15 mouse cellular contexts compared by ENCODE assay signal in the genomic region with DNA sequence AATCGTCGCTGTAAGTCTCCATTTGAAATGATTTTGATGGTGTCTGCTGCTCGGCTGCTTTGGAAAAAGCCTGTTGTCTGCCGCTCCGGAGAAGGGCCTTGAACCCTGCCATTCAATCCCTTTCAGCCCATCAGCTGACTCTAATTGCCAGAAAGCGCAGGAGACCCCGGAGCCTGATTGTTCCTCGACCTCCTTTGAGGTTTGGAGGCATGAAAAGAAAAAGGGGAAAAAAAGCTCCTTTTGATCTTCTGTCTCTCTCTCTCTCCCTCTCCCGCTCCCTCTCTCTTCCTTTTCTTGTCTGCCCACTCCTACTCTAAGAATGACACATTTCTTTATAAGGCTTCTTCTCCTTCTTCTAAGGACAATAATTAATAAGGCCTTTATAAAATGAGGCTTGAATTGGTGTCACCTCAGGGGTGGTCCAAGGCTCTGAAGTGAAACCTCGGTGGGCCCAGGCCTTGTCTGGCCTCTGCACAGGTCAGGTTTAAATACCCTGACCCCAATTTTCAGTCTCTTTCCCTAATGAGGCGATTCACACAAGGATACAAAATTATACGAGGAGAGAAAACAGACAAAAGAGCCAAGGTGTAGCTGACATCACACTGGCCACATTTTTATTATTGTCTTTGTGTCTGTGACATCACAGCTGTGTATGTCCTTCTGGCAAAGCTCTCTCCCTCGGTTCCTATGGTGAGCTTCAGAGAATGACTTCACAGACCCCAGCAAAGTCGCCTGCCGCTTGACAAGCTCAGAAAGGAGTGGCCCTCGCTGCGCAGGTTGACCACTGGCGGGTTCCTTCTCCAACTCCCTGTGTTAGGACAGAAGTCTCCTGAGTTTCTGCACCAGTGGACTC.
A peak's percentile ranks its signal among the peaks of the same experiment; 100 is the strongest.
DNase-seq lines count a peak whose midpoint lies in the region; ATAC-seq and TF ChIP-seq lines count a peak whose summit lies in the region.
"Had no signal": no experiment of that assay in that cellular context is flagged by ENCODE, and none has a peak within 500 bp of the region (broad histone marks: within the 10 kb centered on the region; RNA-seq: fewer than 3 reads in every experiment).

No protein-coding gene starts in this region.

- TF ChIP-seq EP300 in lung, postnatal 0 days (IDR thresholded peaks at IDR 0.05) = no peak

- TF ChIP-seq POLR2A in brain, embryonic 14.5 days (IDR thresholded peaks at IDR 0.05; ENCODE audit: borderline replicate concordance, extremely low read depth, insufficient read depth, insufficient read length, poor library complexity, severe bottlenecking) = no peak

- H3K4me1 ChIP-seq in embryonic facial prominence, embryonic 10.5 days = peaks cover 30% of the 10 kb centered on the region
- no peaks in the 10 kb centered on the region for H3K4me1 ChIP-seq in forebrain, postnatal 0 days (ENCODE audit: insufficient read depth)
- H3K4me1 ChIP-seq in midbrain, embryonic 15.5 days = peaks cover 10% of the 10 kb centered on the region; the same call in 1 of the 2 replicates
- H3K4me1 ChIP-seq in lung, postnatal 0 days (ENCODE audit: insufficient read depth, low read depth, low read length) = no peaks in the 10 kb centered on the region

- ATAC-seq in forebrain, postnatal 0 days = peak; percentile 14; the same call in 1 of the 2 replicates
- peak; percentile 83 for ATAC-seq in midbrain, embryonic 15.5 days (replicated peaks)
- ATAC-seq in lung, postnatal 0 days = no peak

- TF ChIP-seq CTCF in brain, embryonic 14.5 days (IDR thresholded peaks at IDR 0.05; ENCODE audit: borderline replicate concordance, extremely low read depth, insufficient read depth, insufficient read length) = no peak
- TF ChIP-seq CTCF in forebrain, postnatal 0 days (IDR thresholded peaks at IDR 0.05; ENCODE audit: low read depth) = no peak
- no peak for TF ChIP-seq CTCF in lung, postnatal 0 days (IDR thresholded peaks at IDR 0.05)

- H3K27ac ChIP-seq in embryonic facial prominence, embryonic 10.5 days (replicated peaks) = peak overlapping the region; percentile 40; the same call in 1 of the 2 replicates
- H3K27ac ChIP-seq in forebrain, postnatal 0 days (ENCODE audit: low read depth, low read length) = no peak overlapping the region
- H3K27ac ChIP-seq in midbrain, embryonic 15.5 days = peak overlapping the region; percentile 32; the same call in 1 of the 2 replicates
- no peak overlapping the region for H3K27ac ChIP-seq in lung, postnatal 0 days (ENCODE audit: low read length)
- H3K27ac ChIP-seq: limb, embryonic 12.5 days; macrophage had no signal

- no peak overlapping the region for H3K4me2 ChIP-seq in forebrain, postnatal 0 days (ENCODE audit: low read depth)
- H3K4me2 ChIP-seq in midbrain, embryonic 15.5 days = no peak overlapping the region; the same call in 1 of the 2 replicates
- no peak overlapping the region for H3K4me2 ChIP-seq in lung, postnatal 0 days (replicated peaks; ENCODE audit: low read depth, low read length)
- H3K4me2 ChIP-seq: heart, embryonic 11.5 days; limb, embryonic 12.5 days had no signal

- no peaks in the 10 kb centered on the region for H3K9me3 ChIP-seq in embryonic facial prominence, embryonic 10.5 days
- no peaks in the 10 kb centered on the region for H3K9me3 ChIP-seq in forebrain, postnatal 0 days (ENCODE audit: low read length)
- H3K9me3 ChIP-seq in midbrain, embryonic 15.5 days = no peaks in the 10 kb centered on the region
- no peaks in the 10 kb centered on the region for H3K9me3 ChIP-seq in lung, postnatal 0 days (ENCODE audit: low read length)
- H3K9me3 ChIP-seq: limb, embryonic 12.5 days had no signal

- peaks cover 14% of the 10 kb centered on the region for H3K27me3 ChIP-seq in embryonic facial prominence, embryonic 10.5 days (replicated peaks; ENCODE audit: low read depth, poor library complexity, severe bottlenecking)
- H3K27me3 ChIP-seq in forebrain, postnatal 0 days (ENCODE audit: insufficient read depth, low read length) = no peaks in the 10 kb centered on the region
- H3K27me3 ChIP-seq in midbrain, embryonic 15.5 days (replicated peaks) = no peaks in the 10 kb centered on the region; the same call in 1 of the 2 replicates
- H3K27me3 ChIP-seq in lung, postnatal 0 days (replicated peaks; ENCODE audit: insufficient read depth, low read length) = no peaks in the 10 kb centered on the region

- DNase-seq in brain, embryonic 14.5 days (ENCODE audit: low read depth) = peak; percentile 92
- peak; percentile 57 for DNase-seq in embryonic facial prominence, embryonic 10.5 days (ENCODE audit: low spot score)
- DNase-seq in forebrain, postnatal 0 days = no peak
- DNase-seq in frontal cortex, postnatal 14 days (ENCODE audit: low spot score in 2 of 2) = no peak
- no peak for DNase-seq in lung, postnatal 0 days (ENCODE audit: low spot score)
- no peak for DNase-seq in heart, adult 9 months (ENCODE audit: low spot score in 2 of 2)
- DNase-seq: heart, postnatal 4 days; kidney, adult 11 months; kidney, postnatal 36 days had no signal

- no peak overlapping the region for H3K4me3 ChIP-seq in embryonic facial prominence, embryonic 10.5 days
- H3K4me3 ChIP-seq in forebrain, postnatal 0 days (ENCODE audit: low read depth, low read length) = no peak overlapping the region
- no peak overlapping the region for H3K4me3 ChIP-seq in midbrain, embryonic 15.5 days
- no peak overlapping the region for H3K4me3 ChIP-seq in lung, postnatal 0 days (ENCODE audit: low read depth, low read length)
- H3K4me3 ChIP-seq: limb, embryonic 12.5 days; myocyte had no signal

- no peaks in the 10 kb centered on the region for H3K36me3 ChIP-seq in embryonic facial prominence, embryonic 10.5 days (replicated peaks)
- H3K36me3 ChIP-seq in forebrain, postnatal 0 days (ENCODE audit: insufficient read depth) = no peaks in the 10 kb centered on the region
- no peaks in the 10 kb centered on the region for H3K36me3 ChIP-seq in midbrain, embryonic 15.5 days (replicated peaks)
- no peaks in the 10 kb centered on the region for H3K36me3 ChIP-seq in lung, postnatal 0 days (ENCODE audit: insufficient read depth, low read length)
- H3K36me3 ChIP-seq: G1E; limb, embryonic 12.5 days had no signal

- H3K9ac ChIP-seq in forebrain, postnatal 0 days = no peak overlapping the region
- no peak overlapping the region for H3K9ac ChIP-seq in midbrain, embryonic 15.5 days
- no peak overlapping the region for H3K9ac ChIP-seq in lung, postnatal 0 days (replicated peaks; ENCODE audit: low read depth)
- H3K9ac ChIP-seq: limb, embryonic 12.5 days had no signal

- 24% methylated on average over 18 of the region's 18 CpGs for WGBS in embryonic facial prominence, embryonic 10.5 days
- WGBS in forebrain, postnatal 0 days = 16% methylated on average over 18 of the region's 18 CpGs
- 10% methylated on average over 18 of the region's 18 CpGs for WGBS in midbrain, embryonic 15.5 days
- WGBS in lung, postnatal 0 days = 66% methylated on average over 18 of the region's 18 CpGs

Comparison
In these comparisons a context has a peak if more than half of its experiments do, and no peak if none do; other contexts are left out.
1. DNase-seq: peak in brain, embryonic 14.5 days (single experiment) and embryonic facial prominence, embryonic 10.5 days (single experiment); none in forebrain, postnatal 0 days (single experiment), frontal cortex, postnatal 14 days (0 of 2), lung, postnatal 0 days (single experiment) and heart, adult 9 months (0 of 2).
2. H3K27ac ChIP-seq: peak in embryonic facial prominence, embryonic 10.5 days (single experiment) and midbrain, embryonic 15.5 days (single experiment); none in forebrain, postnatal 0 days (single experiment) and lung, postnatal 0 days (single experiment).